In genomic region chr7:36707681-36708350, GRCm38 (mm10) we compare ENCODE assay signal across 9 mouse cellular contexts. TPM values are rescaled to one million over a fixed set of nuclear protein-coding genes. Genes with fewer than 3 reads are reported as not detected.
A peak's percentile ranks its signal among the peaks of the same experiment; 100 is the strongest.
DNase-seq lines count a peak whose midpoint lies in the region; ATAC-seq lines count a peak whose summit lies in the region.
"Had no signal": no experiment of that assay in that cellular context is flagged by ENCODE, and none has a peak within 500 bp of the region (broad histone marks: within the 10 kb centered on the region; RNA-seq: fewer than 3 reads in every experiment).

No protein-coding gene starts in this region.

- no peaks in the 10 kb centered on the region for H3K27me3 ChIP-seq in kidney, embryonic 14.5 days (ENCODE audit: control insufficient read depth, insufficient read depth, low read length)
- H3K27me3 ChIP-seq in forebrain, embryonic 12.5 days, result 0 out of 2 replicates have a peak, but pooled peaks cover under 1% of the 10 kb centered on the region
- peaks cover 5% of the 10 kb centered on the region; the same call in 1 of the 2 replicates for H3K27me3 ChIP-seq in liver, embryonic 12.5 days (replicated peaks)
- no peaks in the 10 kb centered on the region for H3K27me3 ChIP-seq in neural tube, embryonic 12.5 days (replicated peaks)

- peak overlapping the region; percentile 39 for H3K4me2 ChIP-seq in kidney, embryonic 14.5 days (replicated peaks; ENCODE audit: low read depth, low read length)
- H3K4me2 ChIP-seq in forebrain, embryonic 12.5 days, result peak overlapping the region; percentile 31
- peak overlapping the region; percentile 33 for H3K4me2 ChIP-seq in liver, embryonic 12.5 days
- H3K4me2 ChIP-seq in neural tube, embryonic 12.5 days (replicated peaks), result peak overlapping the region; percentile 60

- no peak overlapping the region for H3K9ac ChIP-seq in kidney, embryonic 14.5 days (ENCODE audit: low read depth, low read length)
- 0 out of 2 replicates have a peak overlapping the region, but pooled peaks have one; percentile 12 for H3K9ac ChIP-seq in forebrain, embryonic 12.5 days
- H3K9ac ChIP-seq in liver, embryonic 12.5 days, result no peak overlapping the region
- peak overlapping the region; percentile 52 for H3K9ac ChIP-seq in neural tube, embryonic 12.5 days

- H3K27ac ChIP-seq in kidney, embryonic 14.5 days (ENCODE audit: low read depth, low read length), result peak overlapping the region; percentile 51; the same call in 1 of the 2 replicates
- H3K27ac ChIP-seq in forebrain, embryonic 12.5 days, result peak overlapping the region; percentile 78
- no peak overlapping the region for H3K27ac ChIP-seq in liver, embryonic 12.5 days
- H3K27ac ChIP-seq in neural tube, embryonic 12.5 days, result peak overlapping the region; percentile 82

- no peak for DNase-seq in kidney, postnatal 14 days
- DNase-seq in urinary bladder, adult 18-20 months (ENCODE audit: low spot score in 2 of 2), result no peak
- no peak for DNase-seq in frontal cortex, postnatal 14 days (ENCODE audit: low spot score in 2 of 2)
- DNase-seq in layer of hippocampus, adult 8-10 months (ENCODE audit: low spot score in 2 of 2), result no peak

- 9% methylated on average over 17 of the region's 17 CpGs for WGBS in kidney, embryonic 14.5 days
- WGBS in forebrain, embryonic 12.5 days, result 51% methylated on average over 17 of the region's 17 CpGs
- WGBS in liver, embryonic 12.5 days (ENCODE audit: insufficient replicate concordance), result 25% methylated on average over 17 of the region's 17 CpGs
- WGBS in neural tube, embryonic 12.5 days, result 11% methylated on average over 17 of the region's 17 CpGs

- peaks cover 34% of the 10 kb centered on the region for H3K4me1 ChIP-seq in kidney, embryonic 14.5 days (ENCODE audit: control insufficient read depth, insufficient read depth, low read length)
- H3K4me1 ChIP-seq in forebrain, embryonic 12.5 days, result peaks cover 57% of the 10 kb centered on the region
- H3K4me1 ChIP-seq in liver, embryonic 12.5 days, result 0 out of 2 replicates have a peak, but pooled peaks cover 10% of the 10 kb centered on the region
- H3K4me1 ChIP-seq in neural tube, embryonic 12.5 days, result peaks cover 74% of the 10 kb centered on the region

- ATAC-seq in kidney, embryonic 14.5 days (ENCODE audit: low FRiP score, low TSS enrichment), result peak; percentile 76
- ATAC-seq in forebrain, embryonic 12.5 days (ENCODE audit: low FRiP score), result peak; percentile 31; the same call in 1 of the 2 replicates
- ATAC-seq in liver, embryonic 12.5 days, result no peak
- ATAC-seq in neural tube, embryonic 12.5 days (ENCODE audit: low FRiP score, low read depth), result peak; percentile 70
- ATAC-seq: Patski had no signal

- H3K9me3 ChIP-seq in kidney, embryonic 14.5 days (ENCODE audit: control insufficient read depth, low read length), result no peaks in the 10 kb centered on the region
- H3K9me3 ChIP-seq in forebrain, embryonic 12.5 days, result no peaks in the 10 kb centered on the region
- no peaks in the 10 kb centered on the region for H3K9me3 ChIP-seq in liver, embryonic 12.5 days (replicated peaks)
- no peaks in the 10 kb centered on the region for H3K9me3 ChIP-seq in neural tube, embryonic 12.5 days

- peak overlapping the region; percentile 27 for H3K4me3 ChIP-seq in kidney, embryonic 14.5 days (ENCODE audit: low read length)
- no peak overlapping the region for H3K4me3 ChIP-seq in forebrain, embryonic 12.5 days (replicated peaks)
- no peak overlapping the region for H3K4me3 ChIP-seq in liver, embryonic 12.5 days
- peak overlapping the region; percentile 18 for H3K4me3 ChIP-seq in neural tube, embryonic 12.5 days

- no peaks in the 10 kb centered on the region for H3K36me3 ChIP-seq in kidney, embryonic 14.5 days (ENCODE audit: control insufficient read depth, insufficient read depth, low read length)
- H3K36me3 ChIP-seq in forebrain, embryonic 12.5 days (replicated peaks), result no peaks in the 10 kb centered on the region
- H3K36me3 ChIP-seq in liver, embryonic 12.5 days, result no peaks in the 10 kb centered on the region
- 0 out of 2 replicates have a peak, but pooled peaks cover under 1% of the 10 kb centered on the region for H3K36me3 ChIP-seq in neural tube, embryonic 12.5 days

RNA-seq across cellular contexts. Expression of gene Tshz3, which starts 9.9 kb away (rescaled TPM):
- 13.2 and 17.9 TPM in 2 replicates for polyA plus RNA-seq in kidney, embryonic 14.5 days (2014; fragmentation: Nextera tagmentation; extraction: Ambion mirVana)
- 9.9 and 12.6 TPM in 2 replicates for polyA plus RNA-seq in forebrain, embryonic 12.5 days (2016; fragmentation: Nextera tagmentation; extraction: Ambion mirVana)
- 1.2 and 1.5 TPM in 2 replicates for polyA plus RNA-seq in liver, embryonic 12.5 days (2016; fragmentation: Nextera tagmentation; extraction: Ambion mirVana)
- polyA plus RNA-seq in neural tube, embryonic 12.5 days (2016; fragmentation: Nextera tagmentation; extraction: Ambion mirVana), result 26.2 and 29.8 TPM in 2 replicates
- total RNA-seq in layer of hippocampus, adult 8-10 months (2022), result 10 to 100 TPM; 20.2 to 23.5 (median 21.8) TPM

Comparison
In these comparisons a context has a peak if more than half of its experiments do, and no peak if none do; other contexts are left out.
1. H3K4me3 ChIP-seq: peak in kidney, embryonic 14.5 days (single experiment) and neural tube, embryonic 12.5 days (single experiment); none in forebrain, embryonic 12.5 days (single experiment) and liver, embryonic 12.5 days (single experiment).
2. H3K9ac ChIP-seq: peak in forebrain, embryonic 12.5 days (single experiment) and neural tube, embryonic 12.5 days (single experiment); none in kidney, embryonic 14.5 days (single experiment) and liver, embryonic 12.5 days (single experiment).
3. Peak in every context shown above with its lines, with median percentiles within 50 percentile points of each other: H3K4me2 ChIP-seq.